Mouse (Mus musculus) right cerebral cortex, postnatal 36 days (tissue): ENCODE measurements around the gene Slco4c1.

ENCODE experiments used
- DNase-seq, 2 experiments: peaks; one replicate each; pipeline ENCODE4 v3.0.0; 2022; ENCODE audit warnings: low spot score in 2 of 2, mixed read lengths in 1 of 2

Gene Slco4c1

GRCm38 (mm10) chr1:96770283-96770682 is 101.7 kb downstream of the Slco4c1 start:
- no peak for DNase-seq

DNA sequence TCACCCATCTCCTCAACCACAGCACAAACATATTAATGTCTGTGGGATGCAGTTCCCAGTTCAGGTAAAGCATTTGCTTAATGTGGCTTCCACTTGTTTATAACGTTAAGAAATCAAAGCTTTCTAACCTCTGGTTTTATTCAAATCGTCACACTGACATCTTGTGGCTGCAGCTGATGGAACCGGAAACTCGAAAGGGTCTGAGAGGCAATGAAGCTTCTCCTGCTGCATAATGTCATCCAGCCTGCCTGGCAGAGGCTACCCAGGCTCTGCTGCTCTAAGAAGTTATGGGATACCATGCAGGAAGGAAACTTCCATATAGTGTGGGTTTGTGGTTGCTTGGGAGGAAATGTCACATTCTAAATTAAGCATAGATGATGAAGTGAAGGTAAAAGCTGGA is 103.7 kb downstream of the Slco4c1 start:
- peak; percentile 27 to 28 for DNase-seq

DNA sequence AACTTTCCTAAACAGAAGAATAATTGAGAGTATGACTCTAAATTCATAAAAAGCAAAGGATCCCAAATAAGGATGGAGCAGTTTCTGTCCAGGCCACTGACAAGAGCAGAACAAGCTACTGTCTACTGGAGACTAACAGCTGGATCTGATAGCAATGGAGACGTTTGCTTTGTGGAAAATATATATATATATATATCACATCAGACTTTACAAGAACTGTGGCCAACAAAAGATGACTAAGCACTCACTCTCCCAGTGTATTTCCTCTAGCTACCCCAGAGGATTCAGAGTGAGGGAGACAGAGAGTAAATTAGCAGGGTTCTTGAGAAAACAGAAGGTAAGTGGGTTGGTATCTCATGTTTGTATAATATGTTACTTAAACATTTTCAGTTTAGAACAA is 105.4 kb downstream of the Slco4c1 start:
- no peak for DNase-seq
